Mouse (Mus musculus) gastrocnemius, postnatal 36 days (tissue): ENCODE measurements around the gene Mphosph9. TPM values are rescaled to one million over a fixed set of nuclear protein-coding genes. Genes with fewer than 3 reads are reported as not detected.

Source experiments
- DNase-seq, 2 experiments: peaks; one replicate each; pipeline ENCODE4 v3.0.0; 2022
- intact Hi-C: fragments of 180-260 bp; cut with DNase I; formaldehyde crosslinking; loops from one replicate; pipeline ENCODE4 v1.15.1; 2025
- total RNA-seq, 2 experiments: library from RNA; stranded (reverse); gene quantifications; 2 replicates each; pipeline ENCODE4 v1.2.3; 2021

Gene Mphosph9
- total RNA-seq, 2 experiments from 2014 or later, result 1.9 to 2.7 TPM

DNA sequence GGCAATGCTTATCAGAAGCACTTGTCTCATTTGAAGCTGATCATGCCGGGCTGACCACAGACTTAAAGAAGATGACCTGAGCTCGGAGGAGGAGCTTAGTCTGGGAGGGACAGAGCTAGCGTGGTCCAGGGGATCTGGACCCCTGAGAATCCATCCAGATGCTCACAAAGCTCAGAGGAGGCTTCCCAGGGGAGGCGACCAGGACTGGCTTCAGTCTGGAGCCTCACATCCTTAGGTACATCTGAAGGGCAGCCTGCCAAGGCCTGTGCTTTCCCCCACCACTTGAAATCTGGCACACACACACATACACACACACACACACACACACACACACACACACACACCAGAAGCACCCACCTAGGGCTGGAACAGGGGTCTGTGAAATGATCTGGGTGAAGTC, 125.7 kb downstream of the Mphosph9 start:
- intact Hi-C loops, result no loop called here
- no peak for DNase-seq

DNA sequence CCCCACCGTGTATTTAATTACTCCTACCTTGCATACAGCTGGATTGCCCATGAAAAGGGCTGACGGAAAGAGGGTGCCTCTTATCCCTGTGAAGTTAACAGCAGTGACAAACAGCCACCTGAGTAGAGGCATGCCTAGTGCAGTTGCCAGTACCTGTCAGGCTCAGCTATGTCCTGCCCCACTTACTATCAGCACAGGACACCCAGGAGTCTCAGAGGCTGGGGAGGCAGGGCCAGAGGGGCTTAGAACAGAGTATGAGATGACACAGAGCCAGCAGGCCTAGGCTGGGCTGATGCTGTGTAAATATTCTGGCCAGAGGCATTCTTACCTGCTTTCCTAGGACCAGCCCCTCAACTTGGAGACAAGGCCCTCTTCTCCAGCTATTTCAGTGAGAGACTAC, 126.2 kb downstream of the Mphosph9 start:
- no peak for DNase-seq
- intact Hi-C loops, result no loop called here

Other genes starting within 250 kb of the Mphosph9 start
- gene Abcb9, start 232.2 kb downstream of the Mphosph9 start, total RNA-seq, result 1 to 10 TPM; 8.1 to 8.8 TPM
- 10 to 100 TPM; 10.5 to 10.6 TPM for gene Ogfod2, start 215.7 kb downstream of the Mphosph9 start, total RNA-seq
- 10 to 100 TPM; 42.8 to 47.6 TPM for gene Arl6ip4, start 211.9 kb downstream of the Mphosph9 start, total RNA-seq
- gene Pitpnm2, start 78.2 kb downstream of the Mphosph9 start, total RNA-seq, result 10 to 100 TPM; 18.0 to 19.3 TPM
- 1 to 10 TPM; 6.0 to 6.4 TPM for gene 2810006K23Rik, start 117 bp upstream of the Mphosph9 start, total RNA-seq
- gene Cdk2ap1, start 35.1 kb upstream of the Mphosph9 start, total RNA-seq, result 100 to 1,000 TPM; 121 to 128 TPM
- 10 to 100 TPM; 35.4 to 40.5 TPM for gene Sbno1, start 98.0 kb upstream of the Mphosph9 start, total RNA-seq
- gene Kmt5a, start 112.0 kb upstream of the Mphosph9 start, total RNA-seq, result 100 to 1,000 TPM; 182 to 256 TPM
- 1 to 10 TPM; 3.6 to 4.9 TPM for gene Rilpl2, start 150.4 kb upstream of the Mphosph9 start, total RNA-seq
- gene Snrnp35, start 155.2 kb upstream of the Mphosph9 start, total RNA-seq, result 10 to 100 TPM; 20.5 to 26.1 TPM
- 100 to 1,000 TPM; 197 to 200 TPM for gene Rilpl1, start 203.4 kb upstream of the Mphosph9 start, total RNA-seq
- gene Tmed2, start 212.7 kb upstream of the Mphosph9 start, total RNA-seq, result 100 to 1,000 TPM; 133 to 145 TPM
- 1 to 10 TPM; 3.1 to 3.6 TPM for gene Ddx55, start 224.9 kb upstream of the Mphosph9 start, total RNA-seq